Mouse (Mus musculus): Measurements from ENCODE around the gene Rbm34.
A peak's percentile ranks its signal among the peaks of the same experiment; 100 is the strongest.
"Not testable (repeated sequence)": the region's sequence is repeated elsewhere in the genome, so short reads cannot be mapped to it uniquely, and the experiment has no call there.

The Rbm34 gene

DNA sequence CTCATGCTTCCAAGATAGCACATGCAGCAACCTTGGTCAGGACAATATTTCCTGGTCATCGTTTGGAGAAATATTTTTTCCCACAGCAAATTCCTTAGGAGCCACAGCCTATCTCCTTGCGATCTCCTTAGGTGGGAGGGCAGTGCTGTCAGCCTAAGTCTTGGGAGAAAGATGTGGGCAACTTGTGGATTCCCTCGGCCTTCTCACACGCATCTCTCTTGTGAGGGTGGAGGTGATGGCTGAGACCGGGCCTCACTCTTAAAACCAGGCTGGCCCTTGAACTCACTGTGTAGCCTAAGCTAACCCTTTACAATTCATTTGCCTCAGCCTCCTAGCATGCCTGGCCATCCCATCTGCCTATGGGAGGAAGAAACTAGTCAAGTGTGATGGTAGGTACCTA is 51.2 kb downstream of the Rbm34 start:
- DNase-seq (ENCODE audit: extremely low spot score, low spot score): no peak

DNA sequence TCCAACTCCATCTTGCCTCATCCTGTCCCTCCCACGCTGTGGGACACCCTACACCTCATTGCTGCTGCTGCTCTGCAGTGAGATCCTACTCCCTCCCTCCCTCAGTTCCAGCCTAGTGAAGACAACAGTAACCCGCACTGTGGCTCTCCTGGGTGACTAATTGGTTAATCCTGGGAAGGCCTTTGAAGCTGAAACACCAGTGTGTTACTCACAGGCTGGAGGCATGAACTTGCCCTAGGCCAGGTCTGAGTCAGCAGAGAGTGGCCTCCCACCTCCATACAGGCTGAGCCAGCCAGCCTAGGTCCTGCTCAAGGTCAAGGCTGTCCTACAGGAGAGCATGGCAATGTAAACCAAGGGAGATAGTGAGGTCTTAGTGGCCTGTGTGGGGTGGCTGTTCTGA is 51.6 kb downstream of the Rbm34 start:
- no peak for DNase-seq (ENCODE audit: extremely low spot score, low spot score)

- DNase-seq (ENCODE audit: extremely low spot score, low spot score): no peak
Measured at GRCm38 (mm10) chr8:126918356-126918755, 52.5 kb downstream of the Rbm34 start.

GRCm38 (mm10) chr8:126917179-126917905 is 53.5 kb downstream of the Rbm34 start:
- DNase-seq (ENCODE audit: extremely low spot score, low spot score): no peak

- no peak for DNase-seq (ENCODE audit: extremely low spot score, low spot score)
Measured at GRCm38 (mm10) chr8:126916611-126917010, 54.3 kb downstream of the Rbm34 start.

- no peak for DNase-seq (ENCODE audit: extremely low spot score, low spot score)
Measured at GRCm38 (mm10) chr8:126914609-126915375, 56.1 kb downstream of the Rbm34 start.

DNA sequence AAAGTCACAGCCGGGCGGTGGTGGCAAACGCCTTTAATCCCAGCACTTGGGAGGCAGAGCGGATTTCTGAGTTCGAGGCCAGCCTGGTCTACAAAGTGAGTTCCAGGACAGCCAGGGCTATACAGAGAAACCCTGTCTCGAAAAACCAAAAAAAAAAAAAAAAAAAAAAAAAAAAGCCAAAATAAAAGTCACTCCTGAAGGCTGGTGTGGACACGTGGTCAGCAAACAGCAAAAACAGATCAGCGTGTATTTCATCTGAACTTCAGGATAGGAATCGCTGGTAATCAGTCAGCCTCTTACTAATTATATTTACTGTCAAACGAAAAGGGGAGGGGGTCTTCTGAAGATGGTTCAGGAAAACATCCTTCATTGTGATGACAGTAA is 56.8 kb downstream of the Rbm34 start:
- not testable (repeated sequence) for DNase-seq (ENCODE audit: extremely low spot score, low spot score)

- no peak for DNase-seq (ENCODE audit: extremely low spot score, low spot score)
Measured at GRCm38 (mm10) chr8:126913241-126914106, 57.4 kb downstream of the Rbm34 start.

DNA sequence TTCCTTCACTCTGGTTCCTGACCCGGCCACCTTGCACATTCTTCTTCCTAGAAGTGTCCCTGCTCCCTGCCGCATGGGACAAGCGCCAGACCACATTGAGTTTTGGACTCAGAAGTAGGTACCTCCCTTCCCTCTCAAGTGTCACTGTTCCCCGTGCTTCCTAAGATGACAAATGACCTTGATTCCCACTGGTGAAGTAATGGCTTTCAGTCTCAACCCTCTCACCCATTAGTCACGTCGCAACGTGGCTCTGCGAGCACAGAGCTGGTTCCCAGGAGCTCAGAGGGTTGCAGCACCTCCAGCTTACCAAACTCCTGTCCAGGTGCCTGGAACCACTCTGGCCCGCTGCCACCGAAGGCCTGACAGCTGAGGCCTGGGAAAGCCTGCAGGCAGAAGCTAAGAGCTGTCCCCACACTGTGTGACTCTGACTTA is 61.5 kb downstream of the Rbm34 start:
- DNase-seq (ENCODE audit: extremely low spot score, low spot score): no peak

DNA sequence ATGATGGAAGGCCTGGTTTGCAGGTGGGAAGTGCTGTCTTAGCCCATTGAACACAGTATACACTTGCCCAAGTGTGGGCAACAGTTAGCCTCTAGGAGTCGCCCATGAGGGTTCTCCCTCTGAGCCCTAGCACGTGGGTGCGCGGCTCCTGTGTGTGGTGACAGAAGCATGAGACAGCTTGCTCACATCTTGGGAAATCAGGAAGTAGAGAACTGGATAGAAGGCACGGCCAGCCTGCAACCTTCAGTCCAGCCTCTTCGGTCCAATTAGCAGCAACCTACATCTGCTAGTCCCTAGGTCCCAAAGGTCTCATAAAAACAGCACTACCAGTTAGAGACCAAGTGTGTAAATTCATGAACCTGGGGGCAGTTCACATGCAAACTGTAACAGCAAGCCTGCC is 62.1 kb downstream of the Rbm34 start:
- no peak for DNase-seq (ENCODE audit: extremely low spot score, low spot score)

- no peak for DNase-seq (ENCODE audit: extremely low spot score, low spot score)
Measured at GRCm38 (mm10) chr8:126907968-126908367, 62.9 kb downstream of the Rbm34 start.

- DNase-seq (ENCODE audit: extremely low spot score, low spot score): no peak
Measured at GRCm38 (mm10) chr8:126907374-126907773, 63.5 kb downstream of the Rbm34 start.

DNA sequence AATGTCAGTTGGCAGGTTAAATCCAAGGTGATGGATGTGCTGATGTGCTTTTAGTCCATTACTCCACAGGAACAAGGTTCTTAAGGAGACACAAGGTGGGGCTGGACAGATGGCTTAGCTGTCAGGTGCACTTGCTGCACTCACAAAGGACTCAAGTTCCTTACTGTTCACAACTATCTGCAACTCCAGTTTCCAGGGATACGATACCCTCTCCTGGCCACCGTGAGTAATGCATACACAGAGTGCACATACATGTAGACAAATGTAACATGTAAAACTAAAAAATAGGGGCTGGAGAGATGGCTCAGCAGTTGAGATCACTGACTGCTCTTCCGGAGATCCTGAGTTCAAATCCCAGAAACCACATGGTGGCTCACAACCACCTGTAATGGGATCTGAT is 65.5 kb downstream of the Rbm34 start:
- DNase-seq (ENCODE audit: extremely low spot score, low spot score): peak; percentile 28

GRCm38 (mm10) chr8:126903927-126904326 is 66.9 kb downstream of the Rbm34 start:
- no peak for DNase-seq (ENCODE audit: extremely low spot score, low spot score)

DNA sequence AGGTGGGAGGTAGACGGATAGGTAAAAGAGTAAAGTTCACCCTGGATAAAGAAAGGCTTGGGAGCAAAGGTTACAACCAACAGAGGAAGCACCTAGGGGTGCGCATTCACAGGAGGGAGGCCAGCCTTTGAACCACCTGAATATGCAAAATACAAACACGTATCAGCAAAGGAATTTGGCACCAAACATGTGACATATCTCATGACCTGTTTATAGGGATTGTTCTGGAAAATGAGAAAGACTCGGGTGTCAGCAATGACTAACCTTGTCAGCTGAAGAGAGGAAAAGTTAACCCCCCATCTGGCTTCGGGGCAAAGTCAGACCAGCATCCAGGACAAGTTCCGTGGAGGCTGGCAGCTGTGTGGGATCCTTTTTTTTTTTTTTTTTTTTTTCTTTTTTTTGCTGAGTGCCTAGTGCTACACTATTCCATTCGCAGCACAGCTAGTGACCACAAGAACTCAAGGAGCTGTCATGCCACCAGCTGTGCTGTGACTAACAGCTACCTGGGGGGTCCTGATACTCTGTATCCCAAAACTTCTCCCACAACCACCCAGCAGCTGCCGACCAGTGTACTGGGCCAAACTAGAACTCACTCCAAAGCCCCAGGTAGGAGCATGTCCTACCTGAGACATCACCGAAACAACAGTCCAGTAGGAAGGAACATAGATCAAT is 67.5 kb downstream of the Rbm34 start:
- no peak for DNase-seq (ENCODE audit: extremely low spot score, low spot score)

DNA sequence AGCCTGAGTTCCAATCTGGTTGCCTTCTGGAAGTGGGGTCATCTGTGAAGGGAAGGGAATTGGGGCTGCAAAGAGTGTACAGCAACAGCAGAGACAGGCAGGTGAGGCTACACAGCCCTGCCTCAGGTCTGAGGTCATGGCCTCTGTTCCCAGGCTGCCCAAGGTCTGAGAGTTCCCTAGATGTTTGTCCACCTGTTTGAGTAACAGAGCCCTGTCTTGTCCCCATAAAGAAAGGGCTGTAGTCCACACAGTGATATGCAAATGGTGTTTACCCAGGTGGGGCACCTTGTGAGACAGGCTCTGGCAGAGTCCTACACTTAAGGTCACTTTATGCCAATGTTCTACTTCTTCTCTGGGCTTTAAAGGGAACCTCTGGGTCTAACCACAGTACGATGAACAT is 69.3 kb downstream of the Rbm34 start:
- no peak for DNase-seq (ENCODE audit: extremely low spot score, low spot score)

DNA sequence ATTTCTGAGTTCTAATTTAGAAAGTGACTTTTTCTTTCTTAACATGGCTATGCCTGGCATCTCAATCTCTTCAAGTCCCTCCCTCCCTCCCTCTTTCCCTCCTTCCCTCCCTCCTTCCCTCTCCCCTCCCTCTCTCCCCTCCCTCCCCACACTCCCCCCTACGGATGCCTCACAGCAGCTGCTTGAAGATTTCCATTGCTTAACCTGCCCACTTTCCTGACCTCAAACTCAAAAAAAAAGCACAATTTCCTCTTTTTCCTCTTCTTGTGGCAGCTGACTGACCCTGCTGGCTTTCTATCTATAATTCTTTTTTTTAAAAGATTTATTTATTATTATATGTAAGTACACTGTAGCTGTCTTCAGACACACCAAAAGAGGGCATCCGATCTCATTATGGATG is 69.8 kb downstream of the Rbm34 start:
- no peak for DNase-seq (ENCODE audit: extremely low spot score, low spot score)
